Mouse (Mus musculus) stomach, embryonic 15.5 days (tissue): ENCODE data around the gene Enpep. TPM values are rescaled to one million over a fixed set of nuclear protein-coding genes. Genes with fewer than 3 reads are reported as not detected.

Experiments
- polyA plus RNA-seq: library from polyadenylated mRNA; unstranded; fragments of >200 nt; fragmentation: Nextera tagmentation; extraction: Ambion mirVana; gene quantifications from 2 replicates; pipeline ENCODE4 v1.2.1, GENCODE M21; 2015

Enpep gene
- polyA plus RNA-seq, 1 experiment from 2014 or later: 19.7 TPM

Other genes starting within 250 kb of the Enpep start
- 16.5 and 23.8 TPM in 2 replicates for gene Pitx2, start 132.8 kb downstream of the Enpep start, polyA plus RNA-seq
- gene Elovl6, start 199.6 kb upstream of the Enpep start, polyA plus RNA-seq: 31.7 and 41.2 TPM in 2 replicates